Mouse (Mus musculus): Measurements from ENCODE around the gene Fsd1l.

DNA sequence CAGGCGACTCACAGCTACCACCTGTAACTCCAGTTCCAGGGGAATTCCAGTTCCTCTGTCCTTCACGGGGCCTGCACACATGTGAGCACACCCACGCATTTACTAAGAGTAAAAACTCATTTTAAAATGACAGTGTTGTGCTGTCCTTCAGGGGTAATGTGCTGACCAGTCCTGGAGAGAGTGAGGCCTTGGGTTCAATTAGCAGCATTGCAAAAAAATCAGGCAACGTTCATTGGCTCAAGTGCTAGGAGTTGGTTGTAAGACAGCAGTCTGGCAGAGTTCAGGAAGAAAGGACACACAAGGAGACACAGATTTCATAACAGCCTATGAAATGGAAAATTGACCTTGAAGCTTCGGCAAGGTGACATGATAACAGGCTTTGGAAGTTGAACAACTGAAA is 87.0 kb downstream of the Fsd1l start:
- TF ChIP-seq TCF12 (IDR thresholded peaks at IDR 0.05; ENCODE audit: low read depth, low read length) (no peak), GATA1 (IDR thresholded peaks at IDR 0.05; ENCODE audit: low read depth, low read length) (no peak), ZNF384 (IDR thresholded peaks at IDR 0.05; ENCODE audit: low read depth, low read length) (no peak), MXI1 (IDR thresholded peaks at IDR 0.05; ENCODE audit: low read depth, low read length) (no peak), ZMIZ1 (IDR thresholded peaks at IDR 0.05; ENCODE audit: low read depth, low read length) (no peak), CTCF (IDR thresholded peaks at IDR 0.05 in 2 of 3, conservative IDR thresholded peaks at IDR 0.05 in 1 of 3; ENCODE audit: control insufficient read depth in 1 of 3, insufficient read depth in 1 of 3, low read depth in 2 of 3, low read length in 3 of 3, poor library complexity in 1 of 3, severe bottlenecking in 1 of 3) (no peak), EP300 (IDR thresholded peaks at IDR 0.05; ENCODE audit: low read depth in 1 of 2, low read length in 2 of 2) (no peak), GABPA (IDR thresholded peaks at IDR 0.05; ENCODE audit: low read depth, low read length) (no peak), CHD1 (IDR thresholded peaks at IDR 0.05; ENCODE audit: low read depth, low read length) (no peak), ZKSCAN1 (IDR thresholded peaks at IDR 0.05; ENCODE audit: low read depth, low read length) (no peak), SIN3A (IDR thresholded peaks at IDR 0.05; ENCODE audit: low read length) (no peak), NELFE (IDR thresholded peaks at IDR 0.05; ENCODE audit: low read depth, low read length) (no peak), JUND (IDR thresholded peaks at IDR 0.05; ENCODE audit: low read depth, low read length) (no peak)

Data from MEL (cell line).